Mouse (Mus musculus) heart, adult 2 months (tissue): ENCODE data around the gene 4930505A04Rik.

Source experiments
- CTCF ChIP-seq: fragments of 200-600 bp; IDR thresholded peaks from 2 replicates; pipeline ENCODE4 v1.8.1; 2022; ENCODE audit warnings: antibody characterized with exemption, mild to moderate bottlenecking, moderate library complexity
- POLR2A ChIP-seq: fragments of 200-500 bp; IDR thresholded peaks from 2 replicates; pipeline ENCODE4 v1.6.1; 2011; ENCODE audit warnings: mild to moderate bottlenecking, low read depth, low read length, control low read depth; ENCODE audit not compliant: insufficient read depth

GRCm38 (mm10) chr11:30471187-30471586 is 440 bp downstream of the 4930505A04Rik start:
- TF ChIP-seq CTCF (no peak), POLR2A (no peak)
